Mouse (Mus musculus) monocyte, adult 5-6 weeks (primary cell): ENCODE results near the gene Dpy19l3. TPM values are rescaled to one million over a fixed set of nuclear protein-coding genes. Genes with fewer than 3 reads are reported as not detected.

Experiments
- ATAC-seq: fragments of 153-309, 156-312 bp; replicated peaks from 2 replicates; pipeline ENCODE4 v1.8.0; 2017; ENCODE audit warnings: mild to moderate bottlenecking; ENCODE audit not compliant: low TSS enrichment, insufficient number of reproducible peaks, severe bottlenecking, poor library complexity, low FRiP score
- total RNA-seq: library from RNA; stranded (forward); fragments of 200-1000, 200-491, 200-594 nt; gene quantifications from 3 replicates; pipeline ENCODE4 v1.2.3, GENCODE M21; 2017

Gene Dpy19l3
- total RNA-seq, 1 experiment from 2014 or later, result 5.0 TPM

- ATAC-seq, result no peak
Observed at GRCm38 (mm10) chr7:35754886-35755168, 573 bp upstream of the Dpy19l3 start.

- no peak for ATAC-seq
Observed at GRCm38 (mm10) chr7:35753319-35754032, 778 bp downstream of the Dpy19l3 start.

DNA sequence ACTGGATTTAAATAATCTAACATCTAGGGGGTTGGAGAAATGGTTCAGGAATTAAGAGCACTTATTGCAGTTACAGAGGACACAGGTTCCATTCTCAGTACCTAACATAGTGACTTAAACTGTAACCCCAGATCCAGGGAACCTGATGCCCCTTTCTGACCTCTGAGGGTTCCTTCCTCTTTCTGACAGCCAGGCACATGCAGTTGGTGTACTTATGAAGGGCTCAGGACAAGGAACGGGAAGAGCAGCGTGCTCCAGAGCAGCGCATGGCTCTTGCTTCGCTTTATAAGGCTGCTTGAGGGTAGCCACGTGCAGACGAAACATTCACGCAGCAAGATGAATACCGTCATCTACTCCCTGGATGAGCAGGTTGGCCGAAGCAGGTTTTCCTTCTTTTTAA is 3.4 kb downstream of the Dpy19l3 start:
- no peak for ATAC-seq

DNA sequence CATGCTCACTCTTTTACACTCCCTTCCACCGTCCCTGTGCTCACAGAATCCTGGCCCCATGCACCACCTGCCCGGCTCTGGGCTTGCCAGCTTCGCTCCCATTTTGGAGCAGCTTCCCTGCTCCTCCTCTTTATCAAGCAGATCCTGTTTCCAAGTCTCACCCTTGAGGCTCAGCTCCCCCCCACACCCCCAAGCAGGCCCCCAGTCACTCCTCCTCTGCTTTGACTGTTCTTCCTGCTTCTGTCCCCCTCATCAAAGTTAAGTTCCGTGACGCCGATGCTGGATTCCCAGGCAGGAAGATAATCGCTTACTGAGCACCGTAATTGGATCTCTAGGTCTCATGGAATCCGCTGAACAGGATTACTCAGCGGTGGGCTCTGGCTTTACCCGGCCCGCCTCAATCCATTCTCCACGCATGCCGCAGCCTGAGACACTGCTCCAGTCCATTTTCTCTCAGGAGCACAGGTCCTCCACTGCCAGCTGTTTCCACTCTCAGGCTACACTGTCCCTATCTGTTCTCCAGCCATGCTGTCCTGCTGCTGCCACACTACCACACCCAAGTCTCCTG is 6.8 kb downstream of the Dpy19l3 start:
- no peak for ATAC-seq

- ATAC-seq, result no peak
Observed at GRCm38 (mm10) chr7:35746686-35747396, 7.4 kb downstream of the Dpy19l3 start.

DNA sequence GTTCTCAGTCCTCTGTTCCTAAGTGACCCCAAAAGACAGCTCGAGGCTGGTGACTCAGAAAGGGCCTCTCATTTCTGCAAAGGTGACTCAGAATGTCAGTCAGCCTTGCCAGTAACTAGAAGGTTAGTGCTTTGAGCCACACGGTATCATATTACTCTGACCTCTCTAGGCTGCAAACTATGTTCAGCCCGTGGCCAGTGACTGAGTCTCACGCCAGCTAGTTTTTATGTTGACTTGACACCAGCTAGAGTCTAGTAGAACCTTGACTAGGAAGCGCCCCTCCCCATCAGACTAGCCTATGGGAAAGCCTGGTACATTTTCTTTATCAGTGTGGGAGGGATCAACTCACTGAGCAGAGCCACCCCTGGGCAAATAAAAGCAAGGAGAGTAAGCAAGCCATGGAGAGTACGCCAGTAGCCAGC is 9.0 kb downstream of the Dpy19l3 start:
- no peak for ATAC-seq

DNA sequence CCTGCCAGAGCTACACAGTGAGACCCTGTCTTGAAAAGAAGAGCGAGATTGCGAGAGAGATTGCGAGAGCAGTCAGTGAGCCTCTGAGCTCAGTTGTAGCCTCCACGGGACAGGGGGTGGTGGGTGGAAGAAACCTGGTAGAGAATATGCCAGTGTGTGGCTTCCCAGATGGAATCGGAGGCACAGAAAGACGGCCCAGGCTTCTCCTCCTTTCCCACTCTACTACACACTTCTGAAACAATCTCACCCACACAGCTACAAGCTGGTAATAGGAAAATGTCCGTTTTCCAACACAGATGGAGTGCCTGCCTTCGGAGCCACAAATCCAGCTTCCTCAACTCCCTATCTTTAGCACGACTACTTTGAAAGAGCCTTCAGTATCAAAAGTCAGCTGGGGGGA is 9.5 kb downstream of the Dpy19l3 start:
- no peak for ATAC-seq

GRCm38 (mm10) chr7:35742310-35742709 is 11.9 kb downstream of the Dpy19l3 start:
- ATAC-seq, result no peak

DNA sequence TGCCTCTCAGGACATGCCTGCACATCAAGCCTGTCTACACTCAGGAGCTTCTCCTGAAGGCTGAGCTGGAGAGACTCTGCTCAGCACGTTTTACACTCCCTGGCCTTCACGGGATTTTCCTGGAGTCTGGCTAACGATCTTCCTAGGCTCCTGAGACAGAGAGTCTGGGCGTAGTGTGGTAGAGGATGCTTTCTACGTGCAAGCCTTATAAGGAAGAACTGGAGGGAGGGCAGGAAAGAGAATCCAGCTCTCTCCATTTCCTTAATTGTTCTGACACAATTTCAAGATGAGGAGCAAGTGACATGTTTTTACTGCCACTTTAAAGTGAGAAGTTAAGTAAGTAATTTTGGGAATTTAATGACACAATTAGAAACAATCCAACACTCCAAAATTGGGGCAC is 12.4 kb downstream of the Dpy19l3 start:
- ATAC-seq, result no peak

DNA sequence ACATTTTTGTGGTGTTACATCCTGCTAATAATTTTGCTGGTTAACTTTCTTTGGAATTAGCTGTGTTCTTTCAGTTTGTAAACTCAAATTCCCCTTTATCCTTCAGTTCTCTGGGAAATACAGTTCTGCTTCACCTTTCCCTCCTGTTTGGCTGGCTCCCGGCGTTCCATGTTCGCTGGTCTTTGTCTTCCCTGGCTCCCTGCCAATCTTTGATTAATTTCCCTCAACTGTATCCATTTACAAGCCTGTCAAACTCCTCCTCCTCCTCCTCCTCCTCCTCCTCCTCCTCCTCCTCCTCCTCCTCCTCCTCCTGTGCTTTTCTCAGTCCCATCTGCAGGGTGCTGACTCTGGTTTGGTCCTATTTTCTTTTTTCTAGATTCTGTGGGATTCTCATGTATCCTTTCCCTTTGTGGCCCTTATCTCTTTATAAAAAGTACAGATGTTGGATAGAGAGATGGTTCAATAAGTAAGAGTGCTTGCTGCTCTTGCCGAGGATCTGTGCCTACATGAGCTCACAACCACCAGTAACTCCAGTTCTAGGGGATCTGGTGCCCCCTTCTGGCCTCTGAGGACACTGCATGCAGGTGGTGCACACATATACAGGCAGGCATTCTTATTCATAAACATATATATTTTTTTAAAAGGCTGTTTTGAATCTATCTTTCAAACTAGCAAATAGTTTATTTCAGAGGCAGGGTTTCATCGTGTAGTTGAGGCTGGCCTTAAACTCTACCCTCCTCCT is 13.6 kb downstream of the Dpy19l3 start:
- ATAC-seq, result no peak

DNA sequence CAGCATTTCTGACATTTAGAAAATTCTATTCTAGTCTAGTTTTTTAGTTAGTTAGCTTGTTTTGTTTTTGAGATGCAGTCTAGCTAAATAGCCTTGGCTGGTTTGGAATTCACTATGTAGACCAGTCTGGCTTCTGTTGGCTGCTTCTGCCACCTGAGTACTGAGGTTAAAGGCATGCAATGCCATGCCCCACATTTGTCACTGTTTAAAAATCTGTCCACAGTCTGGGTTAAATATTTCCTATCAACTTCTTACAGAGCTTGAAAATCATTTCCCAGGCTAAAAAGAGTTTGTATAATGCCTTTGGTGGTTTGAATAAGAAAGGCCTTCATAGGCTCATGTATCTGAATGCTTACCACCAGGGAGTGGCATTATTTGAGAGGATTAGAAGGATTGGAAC is 15.4 kb downstream of the Dpy19l3 start:
- no peak for ATAC-seq

DNA sequence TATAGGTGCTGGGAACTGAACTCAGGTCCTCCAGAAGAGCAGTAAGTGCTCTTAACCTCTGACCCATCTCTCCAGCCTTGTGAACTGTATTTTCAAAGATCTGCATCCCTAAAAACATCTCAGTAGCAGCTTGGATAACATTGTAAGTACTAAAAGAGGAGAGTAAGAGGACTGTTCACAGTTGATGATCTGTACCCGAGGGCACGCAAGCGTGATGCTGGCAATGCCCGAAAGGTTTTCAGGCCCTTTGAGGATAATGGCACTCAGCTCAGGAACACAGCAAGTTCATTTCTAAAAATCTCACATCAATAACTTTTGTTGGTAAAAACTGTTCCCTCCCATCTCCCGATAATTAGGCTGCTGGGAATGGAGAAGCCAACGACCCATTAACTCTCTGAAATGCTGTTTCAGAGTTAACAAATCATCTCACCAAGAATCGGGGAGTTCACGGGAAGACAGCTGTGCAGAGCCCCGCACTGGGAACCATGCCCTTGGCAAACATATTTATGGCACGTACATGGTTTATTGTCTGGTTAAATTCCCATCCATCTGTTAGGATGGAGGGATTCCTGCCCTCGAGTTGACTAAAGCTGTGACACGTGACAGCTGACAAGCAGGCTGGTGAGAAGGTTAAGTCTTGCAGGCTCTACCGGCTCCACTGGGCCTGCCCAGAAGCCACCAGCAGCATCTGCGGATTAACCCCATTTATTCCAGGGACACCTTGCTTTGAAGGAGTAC is 20.8 kb downstream of the Dpy19l3 start:
- no peak for ATAC-seq

GRCm38 (mm10) chr7:35732585-35733059 is 21.6 kb downstream of the Dpy19l3 start:
- ATAC-seq, result no peak

DNA sequence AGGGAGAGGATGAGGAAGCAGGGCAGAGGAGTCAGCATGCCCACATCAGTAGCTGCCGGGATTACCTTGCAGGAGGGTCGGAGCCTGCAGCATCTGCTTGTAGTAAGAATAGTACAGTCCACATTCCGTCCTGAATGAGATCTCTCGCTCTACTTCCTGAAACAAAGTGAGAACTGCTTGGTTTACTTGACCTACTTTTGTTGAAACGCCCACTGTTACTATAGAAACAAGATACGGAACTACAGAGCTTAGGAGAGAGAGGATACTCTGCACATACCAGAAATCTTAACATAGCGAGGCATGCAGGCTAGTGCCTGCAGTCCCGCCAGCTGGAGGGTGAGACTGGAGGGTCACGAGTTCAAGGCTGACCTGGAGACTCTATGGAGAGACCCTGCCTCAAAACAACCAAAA is 24.6 kb downstream of the Dpy19l3 start:
- no peak for ATAC-seq

DNA sequence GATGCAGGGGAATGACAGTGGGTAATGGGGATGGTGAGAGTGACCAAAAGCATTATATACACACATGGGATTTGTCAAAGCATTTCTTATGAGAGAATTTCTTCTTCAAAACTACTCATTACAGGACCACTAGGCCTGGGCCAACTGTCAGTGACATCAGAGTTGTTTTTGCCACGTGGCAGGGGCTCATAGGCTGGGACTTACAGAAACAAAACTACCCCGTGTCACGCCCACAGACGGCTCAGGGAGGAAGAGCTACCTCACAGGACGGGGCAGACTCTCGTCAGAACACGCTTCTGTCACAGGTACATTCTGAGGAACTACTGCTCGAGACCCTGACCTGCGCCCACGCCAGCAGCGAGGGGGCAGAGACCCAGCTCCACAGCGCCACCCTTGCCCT is 25.9 kb downstream of the Dpy19l3 start:
- no peak for ATAC-seq

DNA sequence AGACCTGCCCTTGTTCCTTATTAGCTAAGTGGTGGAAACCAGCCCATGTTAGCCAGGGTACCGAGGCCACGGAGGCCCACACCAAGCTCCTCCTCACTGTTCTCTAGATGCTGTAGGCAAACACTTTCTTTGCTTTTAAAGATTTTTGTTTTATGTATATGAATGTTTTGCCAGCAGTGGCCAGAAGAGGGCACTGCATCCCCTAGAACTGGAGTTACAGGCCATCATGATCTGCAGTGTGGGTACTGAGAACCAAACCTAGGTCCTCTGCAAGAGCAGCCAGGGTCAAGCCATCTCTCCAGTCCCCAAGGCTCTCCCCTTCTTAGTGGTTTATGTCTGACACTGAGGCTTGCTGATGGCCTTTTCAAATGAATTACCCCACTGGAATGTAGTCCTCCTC is 31.2 kb downstream of the Dpy19l3 start:
- ATAC-seq, result no peak

GRCm38 (mm10) chr7:35718421-35719178 is 35.7 kb downstream of the Dpy19l3 start:
- 0 out of 2 replicates have a peak, but pooled peaks have one; percentile 27 for ATAC-seq

DNA sequence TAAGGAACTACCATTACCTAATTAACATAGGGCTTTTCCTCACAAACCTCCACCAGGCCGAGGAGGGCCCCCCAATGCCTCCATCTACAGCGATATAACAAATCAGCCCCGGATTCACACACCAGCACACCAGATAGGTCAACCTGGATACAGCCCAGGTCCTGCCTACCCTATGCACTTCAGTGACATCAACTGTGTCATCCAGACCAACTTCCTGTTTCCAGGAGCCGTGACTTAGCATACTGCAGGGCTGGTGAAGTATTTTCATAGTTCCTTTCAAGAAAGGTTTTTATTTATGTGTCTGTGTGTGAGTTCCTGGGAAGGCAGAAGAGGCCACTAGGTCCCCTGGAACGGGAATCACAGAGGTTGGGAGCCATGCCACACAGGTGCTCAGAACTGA is 43.9 kb downstream of the Dpy19l3 start:
- ATAC-seq, result peak; percentile 47; the same call in 1 of the 2 replicates
